Mouse (Mus musculus) frontal cortex, postnatal 36 days (tissue): ENCODE measurements at regions not wholly inside any gene's neighbourhood (a gene's known extent, or its start where the extent isn't known, plus 50 kb on each side); places are given as distances from the start of the nearest gene placed in this dataset.
A peak's percentile ranks its signal among the peaks of the same experiment; 100 is the strongest.
"Not testable (repeated sequence)": the region's sequence is repeated elsewhere in the genome, so short reads cannot be mapped to it uniquely, and the experiment has no call there.

Source experiments
- DNase-seq, 2 experiments: peaks; one replicate each; pipeline ENCODE4 v3.0.0; 2022; ENCODE audit warnings: low spot score in 2 of 2

DNA sequence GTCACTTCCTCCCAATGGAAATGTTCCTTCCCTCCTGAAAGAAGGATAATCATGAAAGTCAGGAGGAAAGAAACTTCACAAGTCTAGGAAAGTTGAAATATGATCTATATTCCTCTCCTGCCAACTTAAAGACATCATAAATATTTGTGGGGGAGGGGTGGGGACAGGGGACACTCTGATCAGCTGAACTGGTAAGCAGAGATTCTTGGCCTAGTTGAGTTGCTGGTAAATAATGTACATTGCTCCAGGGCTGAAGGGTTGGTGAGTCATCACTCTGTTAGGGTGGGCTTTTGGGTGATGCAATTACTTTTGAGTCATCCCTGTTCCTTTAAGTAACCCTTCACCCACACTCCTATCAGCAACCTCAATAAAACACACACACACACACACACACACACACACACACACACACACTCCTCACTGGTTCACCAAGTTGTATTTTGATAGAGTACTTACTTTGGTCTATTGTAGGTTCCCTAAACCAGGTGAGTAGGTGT is 56.0 kb downstream of the Ccdc71l start:
- no peak for DNase-seq

DNA sequence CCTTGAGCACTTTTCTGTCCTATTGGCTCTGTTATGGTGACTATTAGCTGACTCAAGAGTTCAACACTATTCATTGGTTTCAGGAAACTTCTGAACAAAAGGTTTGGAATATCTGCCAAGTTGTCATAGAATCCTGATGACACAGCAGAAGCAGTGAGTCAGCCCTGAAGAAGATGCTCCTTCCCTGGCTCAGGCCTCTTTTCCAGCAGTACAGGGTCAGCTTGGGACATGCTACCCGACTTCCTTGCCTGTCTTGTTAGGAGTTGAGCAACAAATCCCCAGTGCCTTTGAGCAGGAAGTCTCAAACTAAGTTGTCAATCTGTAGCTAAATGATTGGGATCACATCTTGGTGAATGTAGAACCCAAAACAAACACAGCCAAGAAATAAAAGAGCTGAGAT is 56.6 kb downstream of the Ccdc71l start:
- DNase-seq: no peak

- no peak for DNase-seq
Observed at GRCm38 (mm10) chr12:32438209-32438608, 59.7 kb downstream of the Ccdc71l start.

DNA sequence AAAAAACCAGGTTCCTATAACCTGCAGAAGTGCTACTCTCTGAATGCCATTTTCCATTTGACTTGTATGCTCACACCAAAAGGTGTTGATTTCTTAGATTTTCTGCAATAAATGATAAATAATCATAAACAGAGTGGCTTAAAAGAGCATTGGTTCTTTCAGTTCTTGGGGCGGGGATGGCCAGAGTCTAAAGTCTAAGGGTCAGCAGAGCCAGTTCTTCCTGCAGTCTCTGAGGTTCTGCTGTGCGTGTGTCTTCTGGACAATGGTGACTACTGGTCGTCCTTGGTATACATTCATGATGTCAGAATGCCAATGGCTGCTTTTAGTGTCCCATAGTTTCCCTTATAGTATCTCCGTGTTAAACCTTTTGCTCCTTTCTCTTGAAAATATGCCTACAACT is 66.3 kb downstream of the Ccdc71l start:
- no peak for DNase-seq

DNA sequence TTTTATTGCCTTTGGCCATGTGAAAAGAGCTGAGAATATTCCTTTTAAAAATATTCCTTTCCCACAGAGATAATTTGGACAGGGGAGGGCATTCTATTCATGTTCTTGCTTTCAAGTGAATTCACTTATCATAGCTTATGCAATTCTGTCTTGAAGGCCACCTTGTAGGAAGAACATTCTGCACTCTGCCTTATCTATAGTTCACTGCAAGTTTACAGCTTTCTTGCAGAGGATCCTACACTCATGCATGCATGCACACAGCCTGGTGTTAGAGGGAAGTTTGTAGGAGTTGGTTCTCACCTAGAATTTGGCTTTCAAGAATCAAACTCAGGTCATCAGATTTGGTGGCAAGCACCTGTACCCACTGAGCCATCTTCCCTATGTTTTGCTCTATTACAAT is 67.4 kb downstream of the Ccdc71l start:
- no peak for DNase-seq

GRCm38 (mm10) chr12:32449373-32449772 is 70.9 kb downstream of the Ccdc71l start:
- no peak for DNase-seq

GRCm38 (mm10) chr12:32451226-32451625 is 72.7 kb downstream of the Ccdc71l start:
- no peak for DNase-seq

GRCm38 (mm10) chr12:32454794-32455193 is 76.3 kb downstream of the Ccdc71l start:
- peak in 1 of 2 experiments; percentile 5 for DNase-seq

GRCm38 (mm10) chr12:32455231-32455630 is 76.7 kb downstream of the Ccdc71l start:
- not testable (repeated sequence) for DNase-seq

DNA sequence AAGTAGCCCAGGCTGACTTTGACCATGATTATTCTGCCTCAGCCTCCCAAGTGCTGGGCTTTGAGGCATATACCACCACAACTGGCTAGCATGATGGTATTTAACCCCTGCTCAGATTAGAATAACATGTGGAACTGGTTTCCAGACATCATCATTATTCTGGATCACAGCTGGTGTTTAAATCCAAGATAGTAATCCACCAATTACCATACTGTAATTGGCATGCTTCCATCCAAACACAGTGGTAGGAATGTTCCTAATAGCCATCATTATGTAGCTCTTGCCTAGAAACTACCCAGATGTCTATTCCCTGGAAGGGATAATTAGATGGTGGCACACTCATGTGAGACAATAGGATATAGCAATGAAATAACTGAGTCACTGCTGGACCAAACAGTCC is 77.4 kb downstream of the Ccdc71l start:
- no peak for DNase-seq

DNA sequence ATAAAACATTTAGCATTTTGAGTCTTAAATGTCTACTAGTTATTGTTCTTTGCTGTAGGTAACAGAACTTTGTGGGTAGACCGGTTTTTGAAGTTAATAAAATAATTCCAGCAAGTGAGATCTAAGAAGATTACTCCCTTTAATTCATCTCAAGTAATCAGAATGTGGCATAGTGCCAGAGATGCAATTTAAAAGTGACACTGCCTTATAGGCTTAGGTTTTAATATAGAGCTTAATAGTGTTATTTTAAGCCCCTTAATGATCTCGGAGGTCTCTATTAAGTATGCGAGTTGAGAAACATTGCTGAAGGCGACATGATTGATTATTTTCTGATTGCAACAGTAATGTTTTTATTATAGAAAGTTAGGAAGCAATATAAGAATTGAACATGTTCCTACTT is 78.3 kb downstream of the Ccdc71l start:
- no peak for DNase-seq

DNA sequence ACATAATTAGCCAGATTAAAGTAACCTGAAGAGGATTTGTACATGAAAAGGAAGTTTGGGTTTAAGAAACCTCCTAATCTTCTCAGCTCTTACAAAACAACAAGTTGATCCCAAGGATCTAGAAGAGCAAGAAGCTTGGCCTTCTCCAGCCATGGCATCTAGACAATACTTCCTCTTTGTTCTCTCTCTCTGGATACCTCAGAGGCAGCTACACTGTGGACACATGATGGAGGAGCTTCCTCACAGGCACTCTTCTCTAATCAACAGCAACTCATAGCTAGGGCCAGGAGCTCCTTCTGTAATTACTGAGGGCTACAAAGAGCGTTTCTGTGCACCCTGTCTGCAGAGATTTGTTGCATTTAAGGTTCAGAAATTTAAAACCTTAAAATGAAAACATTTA is 79.9 kb downstream of the Ccdc71l start:
- DNase-seq: no peak

DNA sequence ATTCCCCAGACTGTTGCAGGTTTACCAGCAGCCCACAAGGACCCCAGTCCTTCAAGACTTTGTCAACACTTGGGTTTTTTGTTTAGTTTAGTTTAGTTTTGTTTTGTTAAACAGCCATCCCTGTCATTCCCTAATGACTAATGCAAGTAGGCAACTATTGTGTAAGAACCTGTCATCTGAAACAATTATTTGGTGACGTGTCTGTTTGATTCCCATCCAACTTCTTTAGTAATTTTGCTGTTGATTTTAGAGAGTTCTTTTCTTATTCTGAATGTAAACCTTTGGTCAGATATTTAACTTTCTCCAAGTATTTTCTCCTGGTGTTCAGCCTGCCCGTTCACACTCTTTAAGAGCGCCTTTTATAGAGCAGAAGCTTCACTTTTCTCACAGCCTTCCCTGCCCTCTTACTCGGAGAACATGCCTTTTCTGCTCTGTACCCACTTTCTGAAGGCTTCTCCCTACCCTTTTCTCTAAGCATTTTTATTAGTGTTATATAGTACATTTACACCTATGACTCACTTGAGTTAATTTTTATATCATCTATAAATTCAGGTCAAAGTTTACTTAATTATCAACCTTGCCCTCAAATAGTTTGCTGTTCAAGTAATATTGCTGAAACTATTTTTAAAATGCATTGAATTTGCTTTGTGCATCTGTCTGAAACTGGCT is 82.0 kb downstream of the Ccdc71l start:
- no peak for DNase-seq

- DNase-seq: peak in 1 of 2 experiments; percentile 38
Observed at GRCm38 (mm10) chr12:32465371-32465770, 86.9 kb downstream of the Ccdc71l start.

- no peak for DNase-seq
Observed at GRCm38 (mm10) chr12:32469863-32470262, 91.4 kb downstream of the Ccdc71l start.

- DNase-seq: no peak
Observed at GRCm38 (mm10) chr12:32479451-32479850, 100.9 kb downstream of the Ccdc71l start.

- no peak for DNase-seq
Observed at GRCm38 (mm10) chr12:32480268-32480667, 101.8 kb downstream of the Ccdc71l start.

DNA sequence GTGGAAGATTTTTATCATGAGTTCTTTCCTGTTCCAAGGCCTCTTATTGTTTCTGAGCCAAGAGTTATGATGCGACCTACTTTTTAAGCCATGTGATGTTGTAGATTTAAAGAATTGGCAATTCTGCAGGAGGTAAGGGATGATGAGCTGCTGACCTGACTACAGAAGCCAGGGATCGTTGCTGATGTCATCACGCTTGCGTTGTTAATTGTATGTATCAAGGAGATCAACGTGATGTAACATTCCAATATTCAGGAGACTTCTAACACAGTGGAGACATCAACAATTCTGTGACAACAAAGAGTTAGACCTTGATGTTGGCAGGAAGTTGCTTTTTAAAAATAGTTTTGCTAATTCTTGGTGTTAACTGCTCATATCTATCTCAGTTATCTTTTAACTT is 102.5 kb downstream of the Ccdc71l start:
- DNase-seq: no peak

GRCm38 (mm10) chr12:32482343-32482742 is 103.8 kb downstream of the Ccdc71l start:
- DNase-seq: no peak

GRCm38 (mm10) chr12:32482777-32483176 is 104.3 kb downstream of the Ccdc71l start:
- no peak for DNase-seq

DNA sequence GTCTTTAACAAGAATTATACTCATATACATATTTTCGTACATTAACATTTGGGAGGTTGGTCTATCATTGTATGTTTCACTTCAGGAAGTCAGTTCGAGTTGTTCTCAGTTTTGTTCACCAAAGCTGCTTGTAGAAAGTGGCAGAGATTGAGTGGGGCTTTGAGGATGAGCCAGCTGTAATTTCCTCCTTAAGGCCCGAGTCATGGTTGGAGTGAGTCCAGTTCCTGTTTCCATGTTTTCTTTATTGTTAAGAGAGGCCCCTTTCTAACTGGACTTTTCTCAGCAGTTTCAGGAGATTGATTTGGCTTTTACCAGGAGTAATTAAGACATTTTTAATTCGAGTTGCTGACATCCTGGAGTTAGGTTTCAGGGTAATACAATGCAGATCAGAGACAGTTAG is 107.7 kb downstream of the Ccdc71l start:
- no peak for DNase-seq

DNA sequence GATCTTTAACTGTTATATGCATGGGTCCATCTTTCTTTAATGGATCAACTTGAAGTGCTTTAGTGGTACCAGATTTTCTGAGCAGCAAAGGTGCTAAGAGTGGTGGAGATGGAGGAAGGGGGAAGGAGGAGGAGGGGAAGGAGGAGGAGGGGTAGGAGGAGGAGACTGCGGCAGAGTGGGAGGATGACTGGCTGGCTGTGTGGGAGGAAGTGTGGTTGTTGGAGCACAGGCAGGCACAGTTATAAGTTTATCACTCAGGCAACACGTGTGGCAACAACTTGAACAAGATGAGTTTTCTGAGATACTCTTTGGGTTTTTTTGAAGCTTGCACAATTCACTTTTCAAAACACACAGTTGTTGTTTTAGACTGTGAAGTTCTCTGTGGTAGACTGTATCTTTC is 108.2 kb downstream of the Ccdc71l start:
- no peak for DNase-seq

DNA sequence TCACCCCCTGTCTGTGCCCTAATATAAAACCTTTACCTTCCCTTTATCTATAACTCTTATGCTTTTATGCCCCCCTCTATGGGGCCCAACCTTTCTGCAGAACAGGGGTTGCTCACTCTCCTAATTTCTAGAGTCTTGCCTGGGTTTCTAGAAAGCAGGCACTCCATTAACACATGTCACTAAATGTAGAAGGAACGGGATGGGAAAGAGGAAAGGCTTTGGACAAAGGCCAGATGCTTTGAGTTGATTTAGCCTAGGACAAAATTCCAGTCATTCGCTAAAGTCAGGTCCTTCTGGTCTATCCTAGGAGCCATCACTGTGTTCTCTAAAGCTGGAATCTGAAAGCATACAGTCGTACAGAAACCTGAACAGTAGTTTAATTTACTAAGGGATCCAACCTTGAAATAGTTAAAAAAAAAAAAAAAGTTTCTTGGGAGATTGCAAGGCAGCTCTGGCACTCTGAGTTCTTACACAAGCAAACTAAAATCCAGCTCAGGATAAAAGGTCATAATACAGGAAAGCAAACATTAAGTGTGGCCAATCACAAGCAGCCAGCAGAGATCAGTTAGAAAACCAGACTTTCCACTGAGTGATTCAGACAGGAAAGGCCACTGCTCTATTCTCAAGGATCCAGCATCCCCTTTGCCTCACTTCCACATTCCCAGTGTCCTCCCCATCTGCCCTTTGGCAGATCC is 109.5 kb downstream of the Ccdc71l start:
- no peak for DNase-seq

DNA sequence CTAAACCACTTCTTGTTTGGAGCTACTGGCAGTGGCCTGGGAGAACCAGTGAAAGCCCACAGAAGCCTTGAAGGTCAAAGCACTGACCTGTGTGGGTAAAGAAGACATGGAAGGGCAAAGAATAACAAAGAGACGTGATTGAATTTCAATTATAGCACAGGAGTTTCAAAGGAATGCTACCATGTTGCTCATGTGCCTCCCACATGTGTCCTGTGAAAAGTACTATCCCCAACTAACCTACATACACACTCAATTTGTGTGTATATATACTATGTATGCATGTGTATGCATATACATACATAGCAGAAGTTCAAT is 110.0 kb downstream of the Ccdc71l start:
- DNase-seq: no peak
